Comparison of ENCODE assay signal across 8 mouse cellular contexts in genomic region chr2:30443281-30443680, GRCm38 (mm10). TPM values are rescaled to one million over a fixed set of nuclear protein-coding genes. Genes with fewer than 3 reads are reported as not detected.
DNase-seq lines count a peak whose midpoint lies in the region; ATAC-seq and TF ChIP-seq lines count a peak whose summit lies in the region.

No protein-coding gene starts in this region.

- H3K9me3 ChIP-seq in heart, embryonic 10.5 days = no peaks in the 10 kb centered on the region
- no peaks in the 10 kb centered on the region for H3K9me3 ChIP-seq in E14TG2a.4 (ENCODE audit: low read length)
- H3K9me3 ChIP-seq in heart, embryonic 15.5 days (replicated peaks) = no peaks in the 10 kb centered on the region

- WGBS in heart, embryonic 10.5 days = 59% methylated on average over 4 of the region's 4 CpGs
- WGBS in heart, embryonic 15.5 days = 46% methylated on average over 4 of the region's 4 CpGs
- 86% methylated on average over 4 of the region's 4 CpGs for WGBS in macrophage (ENCODE audit: missing documents)

- peak overlapping the region; percentile 53 for H3K4me3 ChIP-seq in heart, embryonic 10.5 days
- H3K4me3 ChIP-seq in E14TG2a.4 (replicated peaks; ENCODE audit: low read length) (peak overlapping the region; percentile 80; the same call in 1 of the 2 replicates), macrophage (ENCODE audit: inconsistent target) (no peak overlapping the region)
- peak overlapping the region; percentile 43 for H3K4me3 ChIP-seq in heart, embryonic 15.5 days

- H3K36me3 ChIP-seq in heart, embryonic 10.5 days = peaks cover 69% of the 10 kb centered on the region
- H3K36me3 ChIP-seq in E14TG2a.4 (ENCODE audit: insufficient read depth, low read length) = peaks cover 89% of the 10 kb centered on the region
- peaks cover 18% of the 10 kb centered on the region for H3K36me3 ChIP-seq in heart, embryonic 15.5 days
- H3K36me3 ChIP-seq in macrophage (ENCODE audit: inconsistent target) = peaks cover 27% of the 10 kb centered on the region; the same call in 1 of the 2 replicates

- peaks cover 18% of the 10 kb centered on the region; the same call in 1 of the 2 replicates for H3K79me2 ChIP-seq in macrophage (ENCODE audit: inconsistent target)

- peak overlapping the region; percentile 78 for H3K4me2 ChIP-seq in heart, embryonic 15.5 days

- peak overlapping the region; percentile 93 for H3K27ac ChIP-seq in heart, embryonic 10.5 days
- peak overlapping the region; percentile 100 for H3K27ac ChIP-seq in heart, embryonic 15.5 days
- peak overlapping the region; percentile 100 for H3K27ac ChIP-seq in macrophage

- no peak for TF ChIP-seq CTCF in E14TG2a.4 (conservative IDR thresholded peaks at IDR 0.05; ENCODE audit: low read length)

- no peak for ATAC-seq in heart, embryonic 15.5 days (replicated peaks; ENCODE audit: insufficient number of reproducible peaks, insufficient read depth, low FRiP score, low read depth)

- intact Hi-C loops in left cerebral cortex, postnatal 4 days (cut with DNase I) = no loop called here

- no peaks in the 10 kb centered on the region for H3K27me3 ChIP-seq in heart, embryonic 10.5 days (ENCODE audit: insufficient read depth, poor library complexity, severe bottlenecking)
- no peaks in the 10 kb centered on the region for H3K27me3 ChIP-seq in E14TG2a.4 (ENCODE audit: insufficient read depth, low read length)
- H3K27me3 ChIP-seq in heart, embryonic 15.5 days = no peaks in the 10 kb centered on the region

- DNase-seq in heart, embryonic 10.5 days (ENCODE audit: low spot score) = no peak
- no peak for DNase-seq in heart, adult 18-20 months
- DNase-seq in thymus, postnatal 4 days = no peak
- no peak for DNase-seq in urinary bladder, postnatal 25 days (ENCODE audit: low spot score)
- no peak for DNase-seq in left cerebral cortex, postnatal 4 days

- H3K9ac ChIP-seq in heart, embryonic 15.5 days = peak overlapping the region; percentile 70

- H3K4me1 ChIP-seq in heart, embryonic 10.5 days = peaks cover 82% of the 10 kb centered on the region
- peaks cover 95% of the 10 kb centered on the region for H3K4me1 ChIP-seq in E14TG2a.4 (replicated peaks; ENCODE audit: low read depth, low read length)
- H3K4me1 ChIP-seq in heart, embryonic 15.5 days (replicated peaks) = peaks cover 86% of the 10 kb centered on the region

RNA-seq across cellular contexts. Expression of gene Ptpa, which starts 27.4 kb away (rescaled TPM):
- polyA plus RNA-seq in heart, embryonic 10.5 days (2016; fragmentation: Nextera tagmentation; extraction: Ambion mirVana) = 129 and 140 TPM in 2 replicates
- total RNA-seq in heart, adult 18-20 months (2021) = 10 to 100 TPM; 81.6 to 96.7 TPM
- polyA plus RNA-seq in heart, embryonic 15.5 days (2015; fragmentation: Nextera tagmentation; extraction: Ambion mirVana) = 102 and 119 TPM in 2 replicates
- 100 to 1,000 TPM in 11 of 26 experiments, 10 to 100 TPM in 15; 20.3 to 162 (median 87.2) TPM for total RNA-seq in macrophage (2018; cell fraction: chromatin; rRNA removed)
- total RNA-seq in macrophage (2018; cell fraction: cytosol; rRNA removed) = 100 to 1,000 TPM in 12 of 26 experiments, 10 to 100 TPM in 14; 72.0 to 130 (median 96.1) TPM
- 100 to 1,000 TPM in 12 of 26 experiments, 10 to 100 TPM in 14; 38.4 to 151 (median 88.4) TPM for total RNA-seq in macrophage (2018; cell fraction: nucleus; rRNA removed)
- 54.9 to 121 TPM (median 116 TPM) in 3 replicates for polyA plus RNA-seq in macrophage (2018)
- 100 to 1,000 TPM; 145 to 153 TPM for total RNA-seq in left cerebral cortex, postnatal 4 days (2021)

RNA-seq across cellular contexts. Expression of gene Crat, which starts 27.7 kb away (rescaled TPM):
- polyA plus RNA-seq in heart, embryonic 10.5 days (2016; fragmentation: Nextera tagmentation; extraction: Ambion mirVana) = 36.1 and 55.2 TPM in 2 replicates
- total RNA-seq in heart, adult 18-20 months (2021) = 100 to 1,000 TPM; 507 to 509 TPM
- 108 and 109 TPM in 2 replicates for polyA plus RNA-seq in heart, embryonic 15.5 days (2015; fragmentation: Nextera tagmentation; extraction: Ambion mirVana)
- total RNA-seq in macrophage (2018; cell fraction: chromatin; rRNA removed) = 10 to 100 TPM in 23 of 26 experiments, 1 to 10 TPM in 3; 5.1 to 67.3 (median 23.7) TPM
- 10 to 100 TPM; 28.0 to 69.0 (median 38.0) TPM for total RNA-seq in macrophage (2018; cell fraction: cytosol; rRNA removed)
- 10 to 100 TPM in 25 of 26 experiments, 1 to 10 TPM in 1; 9.1 to 56.5 (median 24.8) TPM for total RNA-seq in macrophage (2018; cell fraction: nucleus; rRNA removed)
- polyA plus RNA-seq in macrophage (2018) = 37.2 to 68.4 TPM (median 59.5 TPM) in 3 replicates
- total RNA-seq in left cerebral cortex, postnatal 4 days (2021) = 10 to 100 TPM; 33.2 to 33.3 TPM

RNA-seq across cellular contexts. Expression of gene Ier5l, which starts 30.7 kb away (rescaled TPM):
- 1.00 and 2.2 TPM in 2 replicates for polyA plus RNA-seq in heart, embryonic 10.5 days (2016; fragmentation: Nextera tagmentation; extraction: Ambion mirVana)
- total RNA-seq in heart, adult 18-20 months (2021) = 1 to 10 TPM; 2.6 to 3.2 TPM
- 1.7 and 2.0 TPM in 2 replicates for polyA plus RNA-seq in heart, embryonic 15.5 days (2015; fragmentation: Nextera tagmentation; extraction: Ambion mirVana)
- total RNA-seq in macrophage (2018; cell fraction: chromatin; rRNA removed) = 1 to 10 TPM in 5 of 26 experiments, under 1 TPM in 16, not detected in 5; 0.31 to 6.4 (median 0.72) TPM
- total RNA-seq in macrophage (2018; cell fraction: cytosol; rRNA removed) = 10 to 100 TPM in 3 of 26 experiments, 1 to 10 TPM in 13, under 1 TPM in 10; 0.11 to 10.3 (median 1.2) TPM
- 1 to 10 TPM in 8 of 26 experiments, under 1 TPM in 17, not detected in 1; 0.18 to 6.9 (median 0.66) TPM for total RNA-seq in macrophage (2018; cell fraction: nucleus; rRNA removed)
- polyA plus RNA-seq in macrophage (2018) = 2.4 to 6.5 TPM (median 4.4 TPM) in 3 replicates
- total RNA-seq in left cerebral cortex, postnatal 4 days (2021) = 10 to 100 TPM; 10.8 to 13.2 TPM

RNA-seq across cellular contexts. Expression of gene Dolpp1, which starts 51.2 kb away (rescaled TPM):
- polyA plus RNA-seq in heart, embryonic 10.5 days (2016; fragmentation: Nextera tagmentation; extraction: Ambion mirVana) = 29.9 and 36.1 TPM in 2 replicates
- 1 to 10 TPM; 6.4 to 7.8 TPM for total RNA-seq in heart, adult 18-20 months (2021)
- polyA plus RNA-seq in heart, embryonic 15.5 days (2015; fragmentation: Nextera tagmentation; extraction: Ambion mirVana) = 19.5 and 25.2 TPM in 2 replicates
- total RNA-seq in macrophage (2018; cell fraction: chromatin; rRNA removed) = 10 to 100 TPM in 17 of 26 experiments, 1 to 10 TPM in 9; 2.1 to 42.4 (median 19.5) TPM
- total RNA-seq in macrophage (2018; cell fraction: cytosol; rRNA removed) = 10 to 100 TPM in 23 of 26 experiments, 1 to 10 TPM in 3; 5.4 to 23.8 (median 16.5) TPM
- total RNA-seq in macrophage (2018; cell fraction: nucleus; rRNA removed) = 10 to 100 TPM in 23 of 26 experiments, 1 to 10 TPM in 3; 4.6 to 53.0 (median 19.3) TPM
- 18.7 to 21.3 TPM (median 18.7 TPM) in 3 replicates for polyA plus RNA-seq in macrophage (2018)
- 10 to 100 TPM; 41.1 to 43.9 TPM for total RNA-seq in left cerebral cortex, postnatal 4 days (2021)
